ENCODE assay signal across 23 mouse cellular contexts in the genomic region with DNA sequence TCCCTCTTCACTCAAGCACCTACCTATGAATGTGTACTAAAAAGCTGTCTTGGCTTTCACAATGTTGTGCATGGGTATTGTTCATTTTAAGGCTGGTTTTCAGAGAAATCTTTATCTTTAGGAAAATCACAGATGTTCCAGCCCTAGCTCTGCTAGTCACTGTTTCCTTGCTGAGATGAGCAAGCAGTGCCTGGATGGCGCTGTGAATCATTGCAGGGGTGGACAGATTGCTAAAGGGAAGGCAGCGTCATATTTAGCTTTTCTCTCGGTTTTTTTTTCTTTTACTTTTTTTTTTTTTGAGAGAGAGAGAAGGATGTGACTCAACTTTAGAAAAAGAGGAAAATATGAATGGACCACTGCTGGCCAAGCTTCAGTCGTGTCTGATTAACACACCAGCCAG.
DNase-seq lines count a peak whose midpoint lies in the region; TF ChIP-seq lines count a peak whose summit lies in the region.
"Had no signal": no experiment of that assay in that cellular context is flagged by ENCODE, and none has a peak within 500 bp of the region (broad histone marks: within the 10 kb centered on the region; RNA-seq: fewer than 3 reads in every experiment).

No protein-coding gene starts in this region.

- H3K4me3 ChIP-seq in layer of hippocampus, adult 2 months = no peak overlapping the region
- no peak overlapping the region for H3K4me3 ChIP-seq in left cerebral cortex, adult 2 months
- H3K4me3 ChIP-seq: embryonic facial prominence, embryonic 12.5 days; heart, adult 2 months; intestine, embryonic 15.5 days; kidney, embryonic 15.5 days; megakaryocyte, embryonic 14.5 days; midbrain, embryonic 15.5 days; myocyte had no signal

- intact Hi-C loops in left cerebral cortex, adult 2 months (cut with DNase I) = loop anchor here (1.0 to 10.0 kb wide), 2 partner anchors 401 to 706 kb away; no protein-coding TSS in a partner anchor
- intact Hi-C loops in gastrocnemius, postnatal 14 days (cut with DNase I; ENCODE audit: low total_unique reads) = no loop called here

- no peak overlapping the region; the same call in 1 of the 2 replicates for H3K27ac ChIP-seq in layer of hippocampus, adult 2 months
- H3K27ac ChIP-seq in left cerebral cortex, adult 2 months = peak overlapping the region; percentile 47; the same call in 1 of the 2 replicates
- H3K27ac ChIP-seq: embryonic facial prominence, embryonic 12.5 days; heart, adult 2 months; hindbrain, embryonic 14.5 days; intestine, embryonic 15.5 days; kidney, embryonic 15.5 days; midbrain, embryonic 15.5 days had no signal

- peak; percentile 19 to 41 for DNase-seq in layer of hippocampus, adult 2 months (ENCODE audit: low spot score in 2 of 2)
- DNase-seq in layer of hippocampus, postnatal 14 days (ENCODE audit: low spot score in 2 of 2) = no peak
- peak; percentile 30 for DNase-seq in fibroblast of lung, adult 2 months (ENCODE audit: low read depth)
- DNase-seq in left cerebral cortex, adult 2 months (ENCODE audit: extremely low spot score in 1 of 2, low spot score in 2 of 2) = peak; percentile 25 to 38
- DNase-seq in right cerebral cortex, postnatal 14 days = peak; percentile 13
- no peak for DNase-seq in gastrocnemius, postnatal 14 days
- DNase-seq in cerebellum, adult 9-11 months = no peak
- DNase-seq in urinary bladder, postnatal 25 days (ENCODE audit: low spot score) = no peak
- DNase-seq: adrenal gland, postnatal 36 days; cerebellum, adult 2 months; gastrocnemius, postnatal 25 days; heart, adult 2 months; heart, postnatal 36 days; liver; liver, postnatal 0 days; lung, postnatal 14 days had no signal

- no peak for TF ChIP-seq CTCF in layer of hippocampus, adult 2 months (conservative IDR thresholded peaks at IDR 0.05)
- TF ChIP-seq CTCF in left cerebral cortex, adult 2 months (IDR thresholded peaks at IDR 0.05) = no peak

Comparison
In these comparisons a context has a peak if more than half of its experiments do, and no peak if none do; other contexts are left out.
1. DNase-seq: peak in layer of hippocampus, adult 2 months (2 of 2), fibroblast of lung, adult 2 months (single experiment), left cerebral cortex, adult 2 months (2 of 2) and right cerebral cortex, postnatal 14 days (single experiment); none in layer of hippocampus, postnatal 14 days (0 of 2), gastrocnemius, postnatal 14 days (single experiment), cerebellum, adult 9-11 months (single experiment) and urinary bladder, postnatal 25 days (single experiment).